Mouse (Mus musculus): Measurements from ENCODE around the gene Snrpc.

DNA sequence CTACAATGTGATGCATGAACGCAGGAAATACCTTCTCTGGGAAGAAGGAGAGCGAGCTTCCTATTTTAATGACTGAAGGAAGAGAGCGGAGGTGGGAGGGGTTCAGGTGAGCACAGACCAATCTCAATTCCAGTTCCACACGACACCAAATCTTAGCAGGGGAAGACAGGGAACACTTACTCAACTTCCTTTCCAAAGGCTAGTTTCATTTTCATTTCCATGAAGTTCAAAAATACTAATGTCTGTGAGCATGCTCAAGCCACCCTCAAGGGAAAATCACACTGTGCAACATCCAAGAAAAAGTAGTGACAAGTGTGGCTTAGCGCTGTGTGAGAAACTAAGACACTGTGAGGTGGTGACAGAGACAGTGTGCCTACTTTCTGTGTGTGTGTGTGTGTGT, 47.9 kb upstream of the Snrpc start:
- TF ChIP-seq POLR2A (IDR thresholded peaks at IDR 0.05; ENCODE audit: borderline replicate concordance, control insufficient read depth, low read depth, low read length) (no peak), CTCF (IDR thresholded peaks at IDR 0.05; ENCODE audit: control insufficient read depth, insufficient read depth, low read length) (no peak)
